Mouse (Mus musculus): ENCODE measurements around the gene Evc.

DNA sequence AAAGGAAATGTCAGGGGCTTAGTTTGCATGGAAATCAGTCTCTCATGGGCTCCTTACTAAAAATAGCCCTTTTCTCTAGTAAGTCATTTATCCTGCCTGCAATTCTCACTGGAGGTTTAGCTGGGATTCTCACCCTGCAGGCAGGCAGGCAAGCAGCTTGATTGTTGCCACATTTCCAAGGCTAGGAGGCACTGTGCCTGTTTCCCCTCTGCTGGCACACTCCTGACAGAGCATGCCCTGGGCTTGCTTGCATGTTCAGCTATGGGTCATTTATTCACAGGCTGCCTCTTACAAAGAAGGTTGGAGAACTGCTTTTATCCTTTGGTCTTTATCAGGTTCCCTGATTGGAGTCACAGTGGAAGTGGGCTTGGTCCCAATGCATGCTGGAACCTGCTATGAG lies 29.1 kb upstream of the Evc start:
- TF ChIP-seq CTCF (IDR thresholded peaks at IDR 0.05; ENCODE audit: borderline replicate concordance, insufficient read depth, low read depth, low read length) (no peak), POLR2A (IDR thresholded peaks at IDR 0.05; ENCODE audit: borderline replicate concordance, insufficient read depth, low read length) (no peak)
